Mouse (Mus musculus) forelimb bud, embryonic 11.5 days (tissue): ENCODE results near the gene Cldn34a.
"Not testable (repeated sequence)": the region's sequence is repeated elsewhere in the genome, so short reads cannot be mapped to it uniquely, and the experiment has no call there.

Experiments
- DNase-seq: peaks from one replicate; pipeline ENCODE4 v3.0.0-alpha.2; 2012; ENCODE audit warnings: low read depth, low spot score

Cldn34a gene

DNA sequence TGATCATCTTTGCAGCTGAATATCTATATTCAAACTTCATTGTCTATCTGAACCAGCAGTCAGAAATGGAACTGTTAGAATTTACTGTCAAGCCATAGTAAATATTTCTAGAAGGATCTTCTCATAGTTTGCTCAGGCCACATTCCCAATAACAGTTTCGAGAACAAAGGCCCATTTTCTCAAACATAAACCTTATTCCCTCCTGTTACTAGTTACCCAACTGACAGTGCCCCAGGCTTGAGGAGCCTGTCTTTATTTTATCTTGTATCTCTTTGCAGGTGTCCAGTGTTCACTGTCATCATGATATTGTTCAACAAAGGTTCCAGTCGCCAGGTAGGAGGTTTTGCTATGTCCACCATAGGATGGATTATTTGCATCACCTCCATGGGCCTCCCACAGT lies at the start of gene Cldn34a:
Cldn34a (plus strand) TSS at position 301 of the 400 bp plus-strand sequence.
- DNase-seq, result no peak

GRCm38 (mm10) chrX:152518611-152519010 lies 44.5 kb upstream of the Cldn34a start:
- not testable (repeated sequence) for DNase-seq

GRCm38 (mm10) chrX:152545736-152546135 lies 17.4 kb upstream of the Cldn34a start:
- no peak for DNase-seq

- DNase-seq, result no peak
Measured at GRCm38 (mm10) chrX:152548180-152548579, 15.0 kb upstream of the Cldn34a start.

- DNase-seq, result no peak
Measured at GRCm38 (mm10) chrX:152557446-152557845, 5.7 kb upstream of the Cldn34a start.
